Mouse (Mus musculus): ENCODE results near the gene Hist1h2ah.
A peak's percentile ranks its signal among the peaks of the same experiment; 100 is the strongest.
"Not testable (repeated sequence)": the region's sequence is repeated elsewhere in the genome, so short reads cannot be mapped to it uniquely, and the experiment has no call there.

Hist1h2ah gene

DNA sequence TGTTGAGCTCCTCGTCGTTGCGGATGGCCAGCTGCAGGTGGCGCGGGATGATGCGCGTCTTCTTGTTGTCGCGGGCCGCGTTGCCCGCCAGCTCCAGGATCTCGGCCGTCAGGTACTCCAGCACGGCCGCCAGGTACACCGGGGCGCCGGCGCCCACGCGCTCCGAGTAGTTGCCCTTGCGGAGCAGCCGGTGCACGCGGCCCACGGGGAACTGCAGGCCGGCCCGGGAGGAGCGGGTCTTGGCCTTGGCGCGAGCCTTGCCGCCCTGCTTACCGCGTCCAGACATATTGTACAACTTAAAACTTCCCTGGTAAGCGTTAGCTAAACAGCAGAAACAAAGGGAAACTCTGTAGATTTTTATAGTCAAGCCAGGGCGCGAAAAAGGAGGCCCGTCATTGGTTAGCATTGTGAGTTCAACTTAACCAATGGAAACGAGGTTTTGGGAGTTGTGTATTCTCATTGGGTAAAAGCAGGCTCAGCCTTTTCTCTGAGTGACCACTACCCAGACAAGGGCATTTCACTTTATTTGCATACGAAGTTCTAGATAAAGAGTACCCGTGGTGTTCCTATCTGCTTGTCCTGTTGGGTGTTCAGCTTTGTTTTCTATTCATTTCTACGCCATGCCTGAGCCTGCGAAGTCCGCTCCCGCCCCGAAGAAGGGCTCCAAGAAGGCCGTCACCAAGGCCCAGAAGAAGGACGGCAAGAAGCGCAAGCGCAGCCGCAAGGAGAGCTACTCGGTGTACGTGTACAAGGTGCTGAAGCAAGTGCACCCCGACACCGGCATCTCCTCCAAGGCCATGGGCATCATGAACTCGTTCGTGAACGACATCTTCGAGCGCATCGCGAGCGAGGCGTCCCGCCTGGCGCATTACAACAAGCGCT is at the start of gene Hist1h2ah, which contains the start of gene Hist1h2bk:
Gene Hist1h2ah, minus strand, starts transcription at position 302 of the 882 bp plus-strand sequence.
Gene Hist1h2bk, plus strand, starts transcription at position 604 of the 882 bp plus-strand sequence.
- peak; percentile 90 for DNase-seq

DNA sequence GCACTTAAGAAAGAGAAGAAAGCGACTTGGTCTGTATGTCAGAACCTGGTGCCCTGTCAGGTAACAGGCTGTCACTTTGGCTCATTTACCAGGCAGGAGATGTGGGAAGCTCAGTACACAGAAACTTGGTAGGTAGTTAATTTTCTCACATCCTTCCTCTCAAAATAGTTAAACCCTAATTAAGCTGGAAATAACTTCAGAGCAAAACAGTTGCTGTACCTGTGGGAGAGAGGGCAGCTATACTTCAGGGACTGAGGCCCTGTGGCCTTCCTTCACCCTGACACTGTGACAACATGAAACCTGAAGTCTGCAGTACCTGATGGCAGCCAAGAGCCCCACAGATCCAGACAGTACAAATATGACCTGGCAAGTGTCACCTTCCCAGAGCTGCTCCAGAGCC is 48.8 kb upstream of the Hist1h2ah start, which contains the start of gene Vmn1r188:
Gene Vmn1r188, plus strand, starts transcription at position 301 of the 400 bp plus-strand sequence.
- not testable (repeated sequence) for DNase-seq

DNA sequence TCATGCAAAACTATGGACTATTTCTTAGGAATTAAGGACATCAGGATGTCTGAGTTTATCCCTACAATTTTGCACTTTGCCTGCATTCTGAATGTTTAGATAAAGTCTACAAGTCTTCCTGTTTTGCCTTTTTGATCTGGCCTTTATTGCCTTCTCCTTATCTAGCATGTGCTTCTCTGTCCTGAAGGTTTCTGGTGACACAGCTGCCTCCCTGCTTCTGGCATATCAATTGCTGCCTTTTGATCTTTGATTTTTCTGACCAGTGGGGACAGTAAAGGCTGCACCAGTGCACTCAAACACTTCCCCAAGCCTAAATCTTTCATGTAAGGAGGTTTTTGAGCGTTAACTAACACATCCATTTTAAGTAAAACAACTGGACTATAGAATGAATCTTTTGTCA is 28.1 kb upstream of the Hist1h2ah start:
- no peak for DNase-seq

DNA sequence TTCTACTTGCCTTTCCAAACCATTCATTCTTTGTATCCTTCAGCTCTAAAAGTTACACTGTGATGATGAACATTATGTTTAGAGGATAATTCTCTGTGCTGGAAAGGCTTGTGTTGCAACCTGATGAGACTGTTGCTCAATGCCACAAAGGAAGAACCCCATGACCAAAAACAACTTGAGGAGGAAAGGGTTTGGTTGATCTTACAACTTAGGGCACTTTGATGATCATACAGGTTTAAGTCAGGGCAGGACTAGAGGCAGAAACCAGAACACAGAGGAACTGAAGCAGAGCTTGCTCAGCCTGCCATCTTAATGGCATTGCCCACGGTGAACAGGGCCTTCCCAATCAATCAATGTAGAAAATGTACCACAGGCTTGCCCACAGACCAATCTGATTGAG is 26.1 kb upstream of the Hist1h2ah start:
- DNase-seq: no peak

DNA sequence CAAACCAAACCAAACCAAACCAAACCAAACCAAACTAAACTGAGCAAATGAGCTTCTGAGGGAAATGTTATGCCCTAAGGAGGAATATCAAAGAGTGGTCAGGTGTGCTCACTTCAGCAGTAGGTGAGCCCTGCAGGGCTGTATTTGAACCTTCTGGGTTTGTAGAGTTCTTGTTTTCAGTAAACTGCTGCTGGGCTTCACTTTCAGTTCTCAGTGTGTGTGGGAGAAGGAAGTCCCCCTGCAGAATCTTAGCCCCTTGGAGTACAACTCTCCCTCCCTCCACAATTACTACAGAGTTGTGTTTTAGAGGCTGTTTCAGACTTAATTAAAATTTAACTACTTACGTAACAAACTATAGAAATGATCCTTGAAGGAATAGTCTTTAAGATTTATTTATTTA is 18.4 kb upstream of the Hist1h2ah start:
- DNase-seq: no peak

DNA sequence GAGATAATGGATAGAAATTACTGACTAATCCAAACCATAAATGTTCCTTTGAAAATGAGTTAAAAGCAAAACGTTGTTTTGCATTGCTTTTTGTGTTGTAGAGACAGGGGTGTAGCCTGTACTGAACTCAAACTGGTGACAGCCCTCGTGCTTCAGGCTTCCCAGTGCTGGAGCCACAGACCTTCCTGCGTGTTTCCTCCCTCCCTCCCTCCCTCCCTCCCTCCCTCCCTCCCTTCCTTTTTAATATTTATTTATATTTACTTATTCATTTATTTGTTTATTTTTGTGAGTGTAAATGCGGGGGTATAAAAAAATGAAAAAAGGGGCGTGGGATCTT is 16.1 kb upstream of the Hist1h2ah start:
- no peak for DNase-seq

DNA sequence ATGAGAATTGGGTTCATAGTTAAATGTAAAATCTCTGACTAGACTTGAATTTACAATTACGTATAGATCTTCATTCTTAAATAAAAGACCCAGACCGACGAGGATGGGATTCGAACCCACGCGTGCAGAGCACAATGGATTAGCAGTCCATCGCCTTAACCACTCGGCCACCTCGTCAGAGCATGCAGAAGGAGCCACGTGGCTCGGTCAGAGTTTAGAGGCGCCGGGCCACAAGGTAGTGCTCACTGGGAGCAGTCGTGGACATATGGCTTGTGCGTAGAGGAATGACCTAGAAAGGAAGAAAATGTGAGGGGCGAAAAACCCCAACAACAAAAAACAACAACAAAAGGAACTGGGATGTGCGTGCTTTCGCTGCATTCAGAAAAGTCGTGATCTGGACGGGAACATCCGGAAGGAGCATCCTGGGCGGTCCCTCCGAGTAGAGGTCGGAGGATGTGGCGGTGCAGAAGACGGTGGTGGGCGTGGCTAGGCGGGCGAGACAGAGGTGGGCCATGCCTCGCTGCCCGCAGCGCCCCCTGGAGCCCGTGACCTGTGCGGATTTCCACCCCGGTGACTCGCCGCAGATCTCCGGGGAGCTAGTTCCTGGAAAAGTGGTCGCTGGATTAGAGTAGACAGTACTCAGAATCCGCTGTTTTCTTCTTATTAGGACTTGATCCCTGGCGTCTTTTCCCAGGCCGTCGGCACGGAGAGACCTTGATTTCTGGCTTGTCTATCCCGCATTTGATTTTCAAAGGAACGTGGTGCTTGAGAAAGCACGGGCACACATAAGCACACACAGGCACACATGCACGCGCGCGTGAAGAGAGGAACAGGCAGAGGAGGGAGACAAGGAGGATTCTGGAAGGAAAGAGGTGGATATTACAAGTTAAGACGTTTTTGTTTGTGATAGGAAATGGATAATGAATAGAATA is 15.5 kb upstream of the Hist1h2ah start:
- peak; percentile 91 for DNase-seq

DNA sequence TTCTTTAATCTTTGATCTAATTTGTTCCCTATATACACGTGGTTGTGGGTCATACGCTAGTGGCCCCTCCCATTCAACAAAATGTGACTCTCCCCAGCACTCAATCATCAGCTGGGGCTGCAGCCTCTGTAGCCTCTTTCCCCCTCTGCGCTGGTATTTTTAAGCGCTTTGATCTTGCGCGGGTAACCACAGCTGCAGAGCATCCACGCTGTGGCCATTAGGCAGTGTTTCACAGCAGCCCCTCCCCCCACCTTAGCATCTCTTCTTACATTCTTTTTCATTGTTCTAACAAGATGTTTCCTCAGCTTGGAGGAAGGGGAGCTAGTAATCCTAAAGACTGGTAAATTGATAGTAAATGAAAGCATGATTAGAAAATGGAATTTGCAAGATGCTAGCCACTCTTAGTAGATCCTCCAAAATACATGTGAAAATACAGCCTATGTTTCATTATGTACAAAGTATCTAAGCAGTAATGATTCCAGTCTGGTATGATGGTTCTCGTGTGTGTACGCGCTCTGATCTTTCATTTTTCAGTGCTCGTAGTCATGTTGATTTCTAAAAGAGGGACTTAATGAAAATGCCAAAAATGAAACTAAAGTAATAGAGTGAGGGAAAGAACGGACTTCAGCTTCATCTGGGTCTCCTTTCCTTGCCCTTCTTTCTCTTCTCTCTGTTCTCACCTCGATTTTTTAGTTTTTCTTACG is 14.5 kb upstream of the Hist1h2ah start:
- DNase-seq: no peak

DNA sequence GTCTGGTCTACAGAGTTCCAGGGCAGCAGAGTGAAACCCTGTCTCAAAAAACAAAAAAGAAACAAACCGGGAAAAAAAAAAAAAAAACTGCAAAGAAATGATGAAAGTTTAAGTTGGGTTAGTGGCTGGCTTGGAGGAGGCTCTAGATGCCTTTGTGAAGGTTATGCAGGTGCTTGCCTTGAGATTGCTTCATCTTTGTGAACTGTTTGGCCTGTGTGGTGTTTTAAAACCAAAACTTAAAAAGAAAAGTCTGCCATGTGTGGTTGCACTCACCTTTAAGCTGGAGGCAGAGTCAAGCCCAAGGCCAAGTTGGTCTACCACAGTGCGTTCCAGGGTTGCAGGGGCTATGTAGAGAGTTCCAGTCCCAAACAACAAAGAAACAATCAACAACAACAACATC is 13.7 kb upstream of the Hist1h2ah start:
- DNase-seq: no peak

DNA sequence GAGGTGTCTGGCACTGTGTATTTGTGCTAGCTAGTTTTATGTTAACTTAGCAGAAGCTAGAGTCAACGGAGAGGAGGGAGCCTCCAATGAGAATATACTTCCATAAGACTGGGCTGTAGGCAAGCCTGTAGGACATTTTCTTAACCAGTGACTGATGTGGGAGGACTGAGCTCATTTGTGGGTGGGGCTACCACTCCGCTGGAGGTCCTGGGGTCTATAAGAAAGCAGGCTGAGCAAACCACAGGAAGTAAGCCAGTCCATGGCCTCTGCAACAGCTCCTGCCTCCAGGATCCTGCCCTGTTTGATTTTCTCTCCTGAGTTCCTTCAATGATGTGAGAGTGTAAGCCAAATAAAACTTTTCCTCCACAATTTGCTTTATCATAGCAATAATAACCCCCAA is 9.9 kb upstream of the Hist1h2ah start:
- DNase-seq: no peak

DNA sequence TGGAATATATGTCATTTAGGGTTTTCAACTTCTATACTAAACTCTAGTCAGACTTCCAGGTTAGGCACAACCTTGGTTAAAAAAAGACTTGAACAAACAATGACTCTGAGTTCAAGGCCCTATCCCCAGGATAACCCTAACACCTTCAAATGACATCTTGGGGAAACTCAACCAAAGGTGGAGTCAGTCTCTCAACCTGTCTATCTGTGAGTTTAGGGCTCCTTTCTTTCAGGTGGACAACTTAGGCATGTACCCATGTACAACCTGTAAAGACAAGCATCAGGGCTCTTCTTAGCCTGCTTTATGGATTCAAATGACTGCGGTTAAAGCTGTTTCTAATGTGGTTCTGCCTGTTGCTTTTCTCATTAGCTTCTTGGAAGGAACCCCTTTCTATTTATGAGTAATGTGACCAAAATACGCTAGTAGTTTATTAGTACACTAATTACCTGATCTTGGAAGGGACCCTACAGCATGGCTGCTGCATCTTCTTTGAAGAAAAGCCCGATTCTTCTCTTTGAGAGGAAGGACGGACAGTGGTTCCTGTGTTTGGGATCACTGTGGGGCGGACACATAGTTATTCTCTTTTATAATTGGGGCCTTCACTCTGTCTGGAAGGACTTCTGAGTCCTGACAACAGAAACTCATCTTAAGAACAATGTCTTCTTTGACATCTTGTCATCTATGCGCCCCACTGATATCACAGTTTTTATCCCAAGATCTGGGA is 9.2 kb upstream of the Hist1h2ah start:
- DNase-seq: no peak

DNA sequence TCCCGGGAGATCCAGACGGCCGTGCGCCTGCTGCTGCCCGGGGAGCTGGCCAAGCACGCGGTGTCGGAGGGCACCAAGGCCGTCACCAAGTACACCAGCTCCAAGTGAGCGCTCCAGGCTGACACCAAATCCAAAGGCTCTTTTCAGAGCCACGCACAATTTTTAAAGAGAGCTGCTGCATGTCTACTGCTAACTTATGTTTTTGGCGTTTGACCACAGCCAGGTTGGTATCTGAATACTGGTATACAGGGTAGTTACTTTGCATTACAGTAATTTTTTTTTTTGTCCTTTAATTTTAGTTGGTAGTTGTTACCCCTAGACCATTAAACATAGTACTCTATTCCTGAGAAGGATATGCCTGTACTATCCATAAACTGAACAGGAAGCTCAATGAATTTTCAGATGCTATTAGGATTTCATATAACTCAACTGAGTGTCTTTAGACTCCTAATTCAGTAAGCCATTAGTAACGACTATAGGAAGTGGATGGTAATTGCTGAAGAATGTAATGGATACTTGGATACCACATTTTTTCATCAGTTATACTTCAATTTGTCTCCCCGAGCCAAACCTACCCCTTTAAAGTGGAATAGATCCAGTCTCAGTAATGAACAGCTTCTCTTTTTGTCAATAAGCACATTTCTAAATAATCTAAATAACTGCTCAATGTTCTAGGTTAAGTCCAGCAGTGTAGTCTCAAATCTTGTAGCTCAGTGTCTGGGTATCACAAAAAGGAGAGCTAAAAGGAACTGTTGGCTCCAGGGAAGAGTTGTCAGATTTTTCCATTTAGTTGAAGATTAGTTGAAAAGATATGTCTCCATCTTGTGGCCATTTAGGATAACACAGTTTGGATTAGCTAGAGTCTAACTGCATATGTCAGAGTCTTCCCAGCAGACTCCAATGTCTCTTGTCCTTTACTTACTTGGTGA is 8.4 kb upstream of the Hist1h2ah start:
- peak; percentile 28 for DNase-seq

DNA sequence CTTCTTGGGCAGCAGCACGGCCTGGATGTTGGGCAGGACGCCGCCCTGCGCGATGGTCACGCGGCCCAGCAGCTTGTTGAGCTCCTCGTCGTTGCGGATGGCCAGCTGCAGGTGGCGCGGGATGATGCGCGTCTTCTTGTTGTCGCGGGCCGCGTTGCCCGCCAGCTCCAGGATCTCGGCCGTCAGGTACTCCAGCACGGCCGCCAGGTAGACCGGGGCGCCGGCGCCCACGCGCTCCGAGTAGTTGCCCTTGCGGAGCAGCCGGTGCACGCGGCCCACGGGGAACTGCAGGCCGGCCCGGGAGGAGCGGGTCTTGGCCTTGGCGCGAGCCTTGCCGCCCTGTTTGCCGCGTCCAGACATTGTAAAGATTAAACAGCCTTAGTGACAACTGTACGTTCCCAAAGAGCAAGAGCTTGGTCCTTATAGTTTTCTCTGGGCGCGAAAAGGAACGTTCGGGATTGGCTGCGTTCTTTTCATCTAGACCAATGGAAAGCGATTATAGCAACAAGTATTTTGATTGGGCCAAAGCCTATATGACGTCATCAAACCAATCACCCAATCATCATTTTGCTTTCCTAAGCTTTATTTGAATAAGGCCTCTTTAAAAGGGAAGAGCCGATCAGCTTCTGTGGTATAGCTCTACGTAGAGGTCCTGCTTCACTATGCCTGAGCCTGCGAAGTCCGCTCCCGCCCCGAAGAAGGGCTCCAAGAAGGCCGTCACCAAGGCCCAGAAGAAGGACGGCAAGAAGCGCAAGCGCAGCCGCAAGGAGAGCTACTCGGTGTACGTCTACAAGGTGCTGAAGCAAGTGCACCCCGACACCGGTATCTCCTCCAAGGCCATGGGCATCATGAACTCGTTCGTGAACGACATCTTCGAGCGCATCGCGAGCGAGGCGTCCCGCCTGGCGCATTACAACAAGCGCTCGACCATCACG is 7.5 kb upstream of the Hist1h2ah start, which contains the start of the genes Hist1h2ag and Hist1h2bj:
Gene Hist1h2ag, minus strand, starts transcription at position 377 of the 935 bp plus-strand sequence.
Gene Hist1h2bj, plus strand, starts transcription at position 647 of the 935 bp plus-strand sequence.
- DNase-seq: peak; percentile 95

DNA sequence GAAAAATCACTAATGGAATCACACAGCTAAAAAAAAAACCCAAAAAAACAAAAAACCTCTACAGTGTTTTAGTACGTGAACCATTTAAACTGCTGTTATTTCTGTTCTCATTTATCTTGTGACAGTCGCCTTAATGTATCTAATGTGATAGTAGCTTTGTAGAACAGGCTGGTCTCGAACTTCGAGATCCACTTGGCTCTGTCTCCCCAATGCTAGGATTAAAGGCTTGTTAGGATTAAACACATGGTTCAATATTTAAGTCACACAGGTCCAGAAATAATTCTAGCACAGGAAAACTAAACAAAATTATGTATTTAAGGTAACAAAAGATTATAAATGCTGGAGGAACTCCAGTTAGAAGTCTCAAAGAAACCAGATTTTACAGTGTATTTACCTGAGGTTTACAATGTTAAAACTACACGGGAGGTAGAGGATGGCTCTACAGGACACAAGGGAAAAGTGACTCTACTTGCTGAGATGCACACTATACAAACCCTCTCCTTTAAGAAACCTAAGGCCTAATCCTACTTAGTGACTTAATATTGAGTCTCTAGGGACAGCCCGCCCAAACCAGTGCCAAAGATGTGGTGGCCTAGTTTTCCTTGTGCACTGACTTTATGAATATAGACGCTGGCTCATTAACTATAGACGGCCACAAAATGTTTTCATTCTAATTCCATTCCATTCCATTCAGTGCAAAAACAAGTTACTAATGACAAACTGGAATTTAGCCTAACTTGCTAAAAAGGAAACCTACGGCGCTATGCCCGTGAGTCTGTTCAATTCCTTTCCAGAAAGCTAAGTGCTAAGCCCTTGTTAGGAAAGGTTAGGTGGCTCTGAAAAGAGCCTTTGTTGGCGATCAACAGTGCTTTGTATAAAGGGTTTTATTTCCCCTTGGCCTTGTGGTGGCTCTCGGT is 6.5 kb upstream of the Hist1h2ah start:
- no peak for DNase-seq

DNA sequence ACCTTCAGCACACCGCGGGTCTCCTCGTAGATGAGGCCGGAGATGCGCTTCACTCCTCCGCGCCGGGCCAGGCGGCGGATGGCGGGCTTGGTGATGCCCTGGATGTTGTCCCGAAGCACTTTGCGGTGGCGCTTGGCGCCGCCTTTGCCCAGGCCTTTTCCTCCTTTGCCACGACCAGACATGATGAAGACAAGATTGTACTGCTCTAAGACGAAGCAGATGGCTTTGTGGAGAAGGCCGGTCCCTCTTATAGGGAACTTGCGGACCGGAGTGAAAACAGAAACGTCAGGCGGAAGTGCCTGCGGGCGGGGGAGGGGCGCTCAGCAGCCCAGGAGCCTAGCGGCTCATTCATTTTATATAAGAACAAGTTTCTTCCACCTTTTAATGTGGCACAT is 5.8 kb upstream of the Hist1h2ah start, which contains the start of gene Hist1h4i:
Gene Hist1h4i, minus strand, starts transcription at position 221 of the 395 bp plus-strand sequence.
- DNase-seq: peak; percentile 95

DNA sequence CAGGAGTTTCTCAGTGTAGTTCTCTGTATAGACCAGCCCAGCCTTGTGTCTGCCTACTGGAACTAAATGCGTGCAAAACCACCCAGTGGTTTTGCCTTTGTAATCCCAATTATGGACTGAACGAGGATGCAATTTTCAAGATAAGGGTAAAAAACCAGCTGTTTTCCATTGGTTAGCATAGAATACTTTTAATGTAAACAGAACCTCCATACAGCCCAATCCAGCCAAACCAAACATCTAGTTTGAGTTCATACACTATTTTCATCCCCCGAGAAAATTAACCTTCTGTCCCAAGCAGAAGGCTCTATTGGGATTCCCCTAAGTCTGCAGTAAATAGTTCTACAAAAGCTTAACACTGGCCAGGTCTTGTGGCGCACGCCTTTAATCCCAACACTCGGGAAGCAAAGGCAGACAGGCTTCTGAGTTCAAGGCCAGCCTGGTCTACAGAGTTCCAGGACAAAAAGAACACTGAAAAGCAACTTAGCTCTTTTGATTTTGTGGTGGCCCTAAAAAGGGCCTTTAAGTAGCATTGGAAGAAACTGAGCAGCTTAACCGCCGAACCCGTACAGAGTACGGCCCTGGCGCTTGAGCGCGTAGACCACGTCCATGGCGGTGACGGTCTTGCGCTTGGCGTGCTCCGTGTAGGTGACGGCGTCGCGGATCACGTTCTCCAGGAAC is 5.2 kb upstream of the Hist1h2ah start:
- DNase-seq: no peak

DNA sequence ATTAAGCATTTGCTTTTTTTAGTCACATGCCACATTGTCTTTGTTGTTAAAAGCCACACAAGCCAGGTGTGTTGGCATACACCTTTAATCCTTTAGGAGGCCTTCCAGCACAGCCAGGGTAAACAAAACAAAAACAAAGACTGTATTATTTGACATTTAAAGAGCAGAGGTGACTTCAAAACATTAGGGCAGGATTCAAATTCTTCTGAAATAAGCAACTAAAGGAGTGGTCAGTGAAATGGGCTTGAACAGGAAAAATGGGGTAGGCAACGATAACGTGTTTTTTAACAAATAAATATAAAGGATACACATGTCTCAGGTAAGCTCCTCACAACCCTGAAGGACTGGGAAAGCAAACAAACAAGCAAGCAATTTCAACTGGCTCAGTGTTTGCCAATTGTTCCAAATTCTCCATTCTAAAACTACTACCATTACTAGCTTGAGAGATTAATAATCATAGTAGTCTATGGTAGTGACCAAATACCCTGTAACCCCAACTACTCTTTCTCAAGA is 4.6 kb upstream of the Hist1h2ah start:
- no peak for DNase-seq

DNA sequence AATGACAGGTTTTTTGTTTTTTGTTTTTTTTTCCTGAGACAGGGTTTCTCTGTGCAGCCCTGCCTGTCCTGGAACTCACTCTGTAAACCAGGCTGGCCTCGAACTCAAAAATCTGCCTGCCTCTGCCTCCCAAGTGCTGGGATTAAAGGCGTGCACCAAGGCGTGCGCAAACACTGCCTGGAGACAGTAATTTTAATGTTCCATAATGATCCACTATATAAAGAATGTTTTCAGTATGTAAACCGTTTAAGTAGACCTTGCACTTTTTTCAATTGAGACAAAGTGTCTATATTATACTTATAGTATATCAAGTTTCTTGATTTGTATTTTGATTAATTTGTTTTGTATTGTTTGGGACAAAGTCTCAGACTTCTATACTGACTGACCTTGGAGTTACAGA is 4.0 kb upstream of the Hist1h2ah start:
- DNase-seq: no peak
